Mouse (Mus musculus): ENCODE results near the gene Ahsa1. TPM values are rescaled to one million over a fixed set of nuclear protein-coding genes. Genes with fewer than 3 reads are reported as not detected.

Gene Ahsa1
- 100 to 1,000 TPM; 138 to 153 TPM for total RNA-seq (2021)
- 74.5 and 85.8 TPM in 2 replicates for polyA plus RNA-seq (2012; rRNA removed)
- long read RNA-seq, transcript Ahsa1-201 (9 exons, 1,377 nt), result major isoform, 98 of 106 reads
- long read RNA-seq, partial matches to known transcripts, result 4 of 106 reads
- long read RNA-seq, other reads (novel, unspliced or antisense), result 4 of 106 reads

DNA sequence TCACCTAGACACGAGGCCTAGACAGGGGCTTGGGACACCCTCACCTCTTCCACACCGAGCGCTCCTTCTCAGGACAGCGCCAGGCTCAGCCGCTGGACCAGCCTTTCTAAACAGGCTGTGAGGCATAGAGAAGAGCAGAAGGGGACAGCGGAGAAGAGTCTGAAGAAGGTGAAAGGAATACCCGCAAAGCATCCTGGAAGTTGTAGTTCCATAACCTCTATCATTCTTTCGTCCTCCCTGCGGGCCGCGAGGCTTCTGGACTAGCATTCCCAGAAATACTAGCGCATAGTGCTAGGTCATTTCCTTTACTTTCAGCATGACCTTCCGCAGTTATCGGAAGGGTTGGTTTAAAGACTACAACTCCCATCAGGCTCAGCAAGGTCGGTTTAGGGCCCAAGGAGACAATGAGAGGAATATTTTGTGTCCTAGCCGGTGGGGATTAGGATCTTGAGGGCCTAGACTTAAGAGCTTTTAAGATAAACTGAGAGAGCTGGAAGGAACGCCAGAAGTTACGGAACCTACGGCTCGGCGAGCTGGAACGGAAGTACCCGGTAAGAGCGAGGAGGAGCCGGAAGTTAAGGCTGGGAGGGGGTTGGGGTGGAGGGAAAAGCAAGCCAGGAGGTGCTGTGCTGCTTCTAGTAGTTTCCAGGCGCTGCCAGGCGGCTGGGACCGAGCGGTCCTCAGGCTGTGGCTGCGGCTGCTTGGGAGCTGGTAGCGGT, at the start of gene Ahsa1, which contains the start of gene Vipas39:
Ahsa1 (plus strand) TSS at position 372 of the 719 bp plus-strand sequence.
Vipas39 (minus strand) TSS at position 149 of the 719 bp plus-strand sequence.
- Histone ChIP-seq H3K27ac (peak within 1 kb of the TSS; percentile 93), H3K4me1 (ENCODE audit: control insufficient read depth, insufficient read depth, low read length) (peaks cover 2% of the 10 kb centered on the region), H3K36me3 (ENCODE audit: control insufficient read depth, insufficient read depth, low read length) (peaks cover 4% of the 10 kb centered on the region), H3K79me2 (replicated peaks; ENCODE audit: control insufficient read depth, insufficient read depth, low read length) (no peaks in the 10 kb centered on the region; the same call in 1 of the 2 replicates), H3K9ac (ENCODE audit: low read depth, low read length) (peak within 1 kb of the TSS; percentile 93), H3K4me3 (peak within 1 kb of the TSS; percentile 74), H3K27me3 (ENCODE audit: control insufficient read depth, insufficient read depth, low read length) (no peaks in the 10 kb centered on the region)
- under 1% methylated on average over 31 of the region's 31 CpGs for WGBS
- intact Hi-C loops (cut with DNase I), result loop anchor here (1.0 to 5.0 kb wide), 2 partner anchors 119 to 146 kb away; partner anchors contain the start of genes Gstz1 and Pomt2
- TF ChIP-seq CTCF (IDR thresholded peaks at IDR 0.05), result peak; percentile 44
- TF ChIP-seq EP300 (IDR thresholded peaks at IDR 0.05; ENCODE audit: insufficient read depth, low read depth, low read length), result peak; percentile 69
- TF ChIP-seq POLR2A (IDR thresholded peaks at IDR 0.05; ENCODE audit: insufficient read depth, low read depth, low read length), result peak; percentile 91
- peak; percentile 87 to 93 for DNase-seq

DNA sequence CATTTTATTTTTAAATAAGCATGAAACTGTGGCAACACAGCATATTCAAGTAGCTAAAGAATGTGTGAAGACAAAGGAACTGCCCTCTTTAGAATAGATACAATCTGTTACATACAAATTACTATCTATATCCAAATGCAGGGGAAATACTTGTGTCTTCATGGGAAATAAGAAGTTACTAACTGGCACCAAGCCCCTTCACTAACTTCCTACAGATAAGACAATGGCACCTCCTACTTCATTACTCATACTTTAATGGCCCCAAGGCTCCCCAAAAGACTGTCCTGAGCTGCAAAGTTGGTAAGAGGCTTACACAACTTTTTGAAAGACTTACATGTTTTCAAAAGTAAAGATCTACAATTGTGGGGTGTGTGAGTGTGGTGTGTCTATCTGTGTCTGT, 48.7 kb upstream of the Ahsa1 start:
- Histone ChIP-seq H3K4me1 (ENCODE audit: control insufficient read depth, insufficient read depth, low read length) (no peaks in the 10 kb centered on the region), H3K36me3 (ENCODE audit: control insufficient read depth, insufficient read depth, low read length) (no peaks in the 10 kb centered on the region), H3K27me3 (ENCODE audit: control insufficient read depth, insufficient read depth, low read length) (no peaks in the 10 kb centered on the region), H3K27ac (no peak overlapping the region), H3K79me2 (replicated peaks; ENCODE audit: control insufficient read depth, insufficient read depth, low read length) (no peaks in the 10 kb centered on the region), H3K4me3 (no peak overlapping the region), H3K9ac (ENCODE audit: low read depth, low read length) (no peak overlapping the region)
- DNase-seq, result no peak
- intact Hi-C loops (cut with DNase I), result no loop called here
- no peak for TF ChIP-seq EP300 (IDR thresholded peaks at IDR 0.05; ENCODE audit: insufficient read depth, low read depth, low read length)
- TF ChIP-seq CTCF (IDR thresholded peaks at IDR 0.05), result no peak
- TF ChIP-seq POLR2A (IDR thresholded peaks at IDR 0.05; ENCODE audit: insufficient read depth, low read depth, low read length), result no peak

DNA sequence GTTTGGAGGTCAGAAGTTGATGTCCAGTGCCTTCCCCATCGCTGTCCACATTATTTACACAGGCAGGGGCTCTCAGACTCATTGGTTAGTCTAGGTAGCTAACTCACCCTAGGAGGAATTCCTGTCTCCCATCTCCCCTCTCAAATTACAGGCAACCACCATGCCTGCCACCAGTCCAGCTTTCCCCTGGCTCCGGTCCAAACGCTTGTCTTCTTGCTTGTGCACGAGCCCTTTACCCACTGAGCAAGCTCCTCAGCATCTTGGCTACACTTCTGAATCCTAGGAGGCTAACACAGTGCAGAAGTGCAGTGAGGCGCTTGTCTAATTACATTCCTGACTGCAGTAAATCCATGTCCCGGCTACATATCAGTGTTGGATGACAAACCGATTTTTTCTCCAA, 46.9 kb upstream of the Ahsa1 start:
- Histone ChIP-seq H3K79me2 (replicated peaks; ENCODE audit: control insufficient read depth, insufficient read depth, low read length) (no peaks in the 10 kb centered on the region), H3K27me3 (ENCODE audit: control insufficient read depth, insufficient read depth, low read length) (no peaks in the 10 kb centered on the region), H3K27ac (no peak overlapping the region), H3K9ac (ENCODE audit: low read depth, low read length) (no peak overlapping the region), H3K4me1 (ENCODE audit: control insufficient read depth, insufficient read depth, low read length) (no peaks in the 10 kb centered on the region), H3K36me3 (ENCODE audit: control insufficient read depth, insufficient read depth, low read length) (no peaks in the 10 kb centered on the region), H3K4me3 (no peak overlapping the region)
- 70% methylated on average over 7 of the region's 7 CpGs for WGBS
- TF ChIP-seq CTCF (IDR thresholded peaks at IDR 0.05) (no peak), EP300 (IDR thresholded peaks at IDR 0.05; ENCODE audit: insufficient read depth, low read depth, low read length) (no peak), POLR2A (IDR thresholded peaks at IDR 0.05; ENCODE audit: insufficient read depth, low read depth, low read length) (no peak)
- no peak for DNase-seq
- intact Hi-C loops (cut with DNase I), result no loop called here

DNA sequence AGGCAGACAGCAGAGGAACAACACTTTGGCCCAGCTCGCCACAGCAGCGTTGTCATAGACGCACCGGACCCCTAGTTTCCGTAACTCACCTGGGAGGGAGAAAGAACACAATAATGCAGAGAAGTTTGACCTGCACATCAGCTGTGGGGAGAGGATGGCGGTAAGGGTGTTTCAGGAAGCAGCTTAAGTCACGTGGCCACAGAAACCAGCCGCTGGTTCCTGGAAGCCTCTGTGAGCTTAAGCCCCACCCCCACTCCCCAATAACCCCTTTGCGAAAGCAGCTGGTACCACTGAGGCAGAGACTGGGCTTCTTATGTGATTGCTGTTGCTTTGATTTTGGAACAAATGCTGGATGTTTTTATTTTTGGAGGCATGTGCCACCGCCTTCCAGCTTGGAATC, 41.3 kb upstream of the Ahsa1 start:
- H3K4me3 ChIP-seq, result no peak overlapping the region
- H3K4me1 ChIP-seq (ENCODE audit: control insufficient read depth, insufficient read depth, low read length), result no peaks in the 10 kb centered on the region
- no peaks in the 10 kb centered on the region for H3K36me3 ChIP-seq (ENCODE audit: control insufficient read depth, insufficient read depth, low read length)
- 63% methylated on average over 10 of the region's 10 CpGs for WGBS
- DNase-seq, result no peak
- no peak overlapping the region for H3K9ac ChIP-seq (ENCODE audit: low read depth, low read length)
- no peaks in the 10 kb centered on the region for H3K79me2 ChIP-seq (replicated peaks; ENCODE audit: control insufficient read depth, insufficient read depth, low read length)
- no peaks in the 10 kb centered on the region for H3K27me3 ChIP-seq (ENCODE audit: control insufficient read depth, insufficient read depth, low read length)
- intact Hi-C loops (cut with DNase I), result no loop called here
- TF ChIP-seq POLR2A (IDR thresholded peaks at IDR 0.05; ENCODE audit: insufficient read depth, low read depth, low read length), result no peak
- no peak for TF ChIP-seq EP300 (IDR thresholded peaks at IDR 0.05; ENCODE audit: insufficient read depth, low read depth, low read length)
- no peak for TF ChIP-seq CTCF (IDR thresholded peaks at IDR 0.05)
- H3K27ac ChIP-seq, result no peak overlapping the region

DNA sequence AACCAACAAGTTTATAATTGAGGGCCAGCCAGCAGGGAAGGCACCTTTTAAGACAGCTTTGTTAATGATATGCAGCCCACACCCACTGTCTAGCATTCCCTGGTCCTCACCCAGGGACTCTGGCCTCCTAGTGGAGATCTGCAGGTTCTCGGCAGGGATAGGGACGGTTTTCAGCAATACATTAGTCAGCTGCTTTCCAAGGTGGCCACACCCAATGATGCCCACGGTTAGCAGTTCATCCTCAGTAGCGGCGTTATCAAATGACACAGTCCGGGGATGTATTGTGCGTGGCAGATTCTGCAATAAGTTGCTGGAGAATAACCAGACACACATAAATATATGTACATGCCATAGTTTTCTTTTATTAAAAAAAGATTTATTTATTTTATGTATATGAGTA, 39.5 kb upstream of the Ahsa1 start:
- H3K36me3 ChIP-seq (ENCODE audit: control insufficient read depth, insufficient read depth, low read length), result no peaks in the 10 kb centered on the region
- H3K4me3 ChIP-seq, result no peak overlapping the region
- no peak overlapping the region for H3K27ac ChIP-seq
- TF ChIP-seq EP300 (IDR thresholded peaks at IDR 0.05; ENCODE audit: insufficient read depth, low read depth, low read length), result no peak
- no peak for TF ChIP-seq CTCF (IDR thresholded peaks at IDR 0.05)
- TF ChIP-seq POLR2A (IDR thresholded peaks at IDR 0.05; ENCODE audit: insufficient read depth, low read depth, low read length), result no peak
- H3K4me1 ChIP-seq (ENCODE audit: control insufficient read depth, insufficient read depth, low read length), result no peaks in the 10 kb centered on the region
- no peak for DNase-seq
- H3K9ac ChIP-seq (ENCODE audit: low read depth, low read length), result no peak overlapping the region
- WGBS, result 74% methylated on average over 7 of the region's 7 CpGs
- H3K27me3 ChIP-seq (ENCODE audit: control insufficient read depth, insufficient read depth, low read length), result no peaks in the 10 kb centered on the region
- H3K79me2 ChIP-seq (replicated peaks; ENCODE audit: control insufficient read depth, insufficient read depth, low read length), result no peaks in the 10 kb centered on the region
- intact Hi-C loops (cut with DNase I), result no loop called here

DNA sequence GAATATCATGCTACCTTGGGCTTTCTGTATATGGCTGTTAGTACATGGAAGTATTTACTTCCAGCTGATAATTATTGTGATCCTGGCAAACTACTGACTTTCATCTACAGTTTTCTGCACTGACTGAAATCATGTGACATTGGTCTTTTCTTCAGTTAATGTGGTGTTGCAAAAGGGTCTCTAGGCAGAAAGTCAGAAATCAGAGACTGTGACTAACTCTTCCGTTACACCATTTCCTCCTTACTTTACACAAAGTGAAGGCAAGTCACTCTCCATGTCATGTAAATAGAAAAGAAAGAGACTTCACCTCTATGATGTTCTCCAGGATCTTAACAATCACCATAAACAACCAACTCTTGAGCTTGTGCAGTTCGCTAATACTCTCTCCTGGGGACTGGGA, 36.6 kb upstream of the Ahsa1 start:
- Histone ChIP-seq H3K79me2 (replicated peaks; ENCODE audit: control insufficient read depth, insufficient read depth, low read length) (no peaks in the 10 kb centered on the region), H3K27me3 (ENCODE audit: control insufficient read depth, insufficient read depth, low read length) (no peaks in the 10 kb centered on the region), H3K27ac (no peak overlapping the region), H3K4me3 (no peak overlapping the region), H3K36me3 (ENCODE audit: control insufficient read depth, insufficient read depth, low read length) (no peaks in the 10 kb centered on the region), H3K9ac (ENCODE audit: low read depth, low read length) (no peak overlapping the region), H3K4me1 (ENCODE audit: control insufficient read depth, insufficient read depth, low read length) (no peaks in the 10 kb centered on the region)
- DNase-seq, result no peak
- 84% methylated on average over 2 of the region's 2 CpGs for WGBS
- TF ChIP-seq POLR2A (IDR thresholded peaks at IDR 0.05; ENCODE audit: insufficient read depth, low read depth, low read length) (no peak), CTCF (IDR thresholded peaks at IDR 0.05) (no peak), EP300 (IDR thresholded peaks at IDR 0.05; ENCODE audit: insufficient read depth, low read depth, low read length) (no peak)
- intact Hi-C loops (cut with DNase I), result no loop called here

Data from heart, adult 2 months (tissue).